Mouse (Mus musculus): Measurements from ENCODE around the gene Znrf3.

Gene Znrf3

GRCm38 (mm10) chr11:5242158-5242557 is 202.5 kb downstream of the Znrf3 start:
- DNase-seq (ENCODE audit: low read depth, low spot score): no peak

GRCm38 (mm10) chr11:5239706-5240690 is 204.6 kb downstream of the Znrf3 start:
- no peak for DNase-seq (ENCODE audit: low read depth, low spot score)

Measured in CD4-positive helper T cell, adult 2 months (primary cell).